Mouse (Mus musculus): ENCODE data around the gene Rab33b. TPM values are rescaled to one million over a fixed set of nuclear protein-coding genes. Genes with fewer than 3 reads are reported as not detected.

Gene Rab33b
- polyA plus RNA-seq, 1 experiment, result 7.7 TPM

GRCm38 (mm10) chr3:51540659-51541058, 56.9 kb downstream of the Rab33b start:
- H3K27ac ChIP-seq (ENCODE audit: insufficient read depth, low read length), result no peak overlapping the region
- H3K9me3 ChIP-seq (replicated peaks; ENCODE audit: control insufficient read depth, insufficient read depth, low read length, poor library complexity, severe bottlenecking), result no peaks in the 10 kb centered on the region
- H3K27me3 ChIP-seq (ENCODE audit: control insufficient read depth, insufficient read depth, low read length, poor library complexity, severe bottlenecking), result no peaks in the 10 kb centered on the region
- TF ChIP-seq CTCF (IDR thresholded peaks at IDR 0.05; ENCODE audit: low read depth, low read length), result no peak
- TF ChIP-seq POLR2A (IDR thresholded peaks at IDR 0.05; ENCODE audit: insufficient read depth, low read length), result no peak
- TF ChIP-seq EP300 (IDR thresholded peaks at IDR 0.05; ENCODE audit: insufficient read depth, low read depth, low read length), result no peak
- no peaks in the 10 kb centered on the region for H3K36me3 ChIP-seq (ENCODE audit: control insufficient read depth, insufficient read depth, low read length, poor library complexity, severe bottlenecking)
- no peaks in the 10 kb centered on the region for H3K4me1 ChIP-seq (ENCODE audit: control insufficient read depth, insufficient read depth, low read length)
- H3K9ac ChIP-seq (ENCODE audit: low read depth, poor library complexity, severe bottlenecking), result no peak overlapping the region
- no peak overlapping the region for H3K4me3 ChIP-seq (ENCODE audit: low read depth, low read length)

- Histone ChIP-seq H3K27ac (ENCODE audit: insufficient read depth, low read length) (no peak overlapping the region), H3K36me3 (ENCODE audit: control insufficient read depth, insufficient read depth, low read length, poor library complexity, severe bottlenecking) (no peaks in the 10 kb centered on the region), H3K4me1 (ENCODE audit: control insufficient read depth, insufficient read depth, low read length) (no peaks in the 10 kb centered on the region), H3K27me3 (ENCODE audit: control insufficient read depth, insufficient read depth, low read length, poor library complexity, severe bottlenecking) (no peaks in the 10 kb centered on the region), H3K9ac (ENCODE audit: low read depth, poor library complexity, severe bottlenecking) (no peak overlapping the region), H3K9me3 (replicated peaks; ENCODE audit: control insufficient read depth, insufficient read depth, low read length, poor library complexity, severe bottlenecking) (no peaks in the 10 kb centered on the region), H3K4me3 (ENCODE audit: low read depth, low read length) (no peak overlapping the region)
- TF ChIP-seq EP300 (IDR thresholded peaks at IDR 0.05; ENCODE audit: insufficient read depth, low read depth, low read length) (no peak), CTCF (IDR thresholded peaks at IDR 0.05; ENCODE audit: low read depth, low read length) (no peak), POLR2A (IDR thresholded peaks at IDR 0.05; ENCODE audit: insufficient read depth, low read length) (no peak)
Observed at GRCm38 (mm10) chr3:51544442-51545128, 60.9 kb downstream of the Rab33b start.

Other genes starting within 250 kb of the Rab33b start
- gene Elf2, start 143.3 kb upstream of the Rab33b start, polyA plus RNA-seq (2011; ENCODE audit: insufficient read depth, insufficient read length, low read depth, missing spikeins), result 52.8 and 57.7 TPM in 2 replicates
- gene Mgarp, start 87.2 kb upstream of the Rab33b start, polyA plus RNA-seq (2011; ENCODE audit: insufficient read depth, insufficient read length, low read depth, missing spikeins), result 8.3 and 9.8 TPM in 2 replicates
- 194 and 196 TPM in 2 replicates for gene Ndufc1, start 74.9 kb upstream of the Rab33b start, polyA plus RNA-seq (2011; ENCODE audit: insufficient read depth, insufficient read length, low read depth, missing spikeins)
- gene Naa15, start 68.8 kb upstream of the Rab33b start, polyA plus RNA-seq (2011; ENCODE audit: insufficient read depth, insufficient read length, low read depth, missing spikeins), result 173 and 197 TPM in 2 replicates
- 46.1 and 48.1 TPM in 2 replicates for gene Setd7, start 77.0 kb downstream of the Rab33b start, polyA plus RNA-seq (2011; ENCODE audit: insufficient read depth, insufficient read length, low read depth, missing spikeins)
- gene Mgst2, start 176.4 kb downstream of the Rab33b start, polyA plus RNA-seq (2011; ENCODE audit: insufficient read depth, insufficient read length, low read depth, missing spikeins), result 0.61 and 1.3 TPM in 2 replicates

Data from ES-Bruce4 (cell line).